Mouse (Mus musculus): ENCODE measurements around the gene Ikzf3.

GRCm38 (mm10) chr11:98553966-98554365 is 8.1 kb upstream of the Ikzf3 start:
- TF ChIP-seq CTCF (IDR thresholded peaks at IDR 0.05; ENCODE audit: control insufficient read depth, insufficient read depth, insufficient replicate concordance, low read depth, low read length) (no peak), POLR2A (IDR thresholded peaks at IDR 0.05; ENCODE audit: control insufficient read depth, low read depth, low read length) (no peak)

Data from testis, adult 2 months (tissue).